Mouse (Mus musculus): Measurements from ENCODE around the gene Disc1. TPM values are rescaled to one million over a fixed set of nuclear protein-coding genes. Genes with fewer than 3 reads are reported as not detected.
A peak's percentile ranks its signal among the peaks of the same experiment; 100 is the strongest.

Disc1 gene
- polyA plus RNA-seq, 1 experiment: 1.2 TPM

- no peak overlapping the region for H3K27ac ChIP-seq (ENCODE audit: insufficient read depth, low read length)
- no peak overlapping the region for H3K4me3 ChIP-seq (replicated peaks; ENCODE audit: insufficient read depth, low read depth, low read length)
- TF ChIP-seq CTCF (IDR thresholded peaks at IDR 0.05; ENCODE audit: borderline replicate concordance, insufficient read depth, low read depth, low read length): no peak
- no peak for TF ChIP-seq POLR2A (IDR thresholded peaks at IDR 0.05; ENCODE audit: borderline replicate concordance, insufficient read depth, low read length)
- 61% methylated on average over 7 of the region's 7 CpGs for WGBS
- no peaks in the 10 kb centered on the region for H3K27me3 ChIP-seq (ENCODE audit: control insufficient read depth, insufficient read depth, low read length)
- H3K4me1 ChIP-seq (ENCODE audit: control insufficient read depth, insufficient read depth, low read length): peaks cover 8% of the 10 kb centered on the region
- DNase-seq: no peak
These were observed 77.3 kb downstream of the Disc1 start for GRCm38 (mm10) chr8:125131265-125131664.

DNA sequence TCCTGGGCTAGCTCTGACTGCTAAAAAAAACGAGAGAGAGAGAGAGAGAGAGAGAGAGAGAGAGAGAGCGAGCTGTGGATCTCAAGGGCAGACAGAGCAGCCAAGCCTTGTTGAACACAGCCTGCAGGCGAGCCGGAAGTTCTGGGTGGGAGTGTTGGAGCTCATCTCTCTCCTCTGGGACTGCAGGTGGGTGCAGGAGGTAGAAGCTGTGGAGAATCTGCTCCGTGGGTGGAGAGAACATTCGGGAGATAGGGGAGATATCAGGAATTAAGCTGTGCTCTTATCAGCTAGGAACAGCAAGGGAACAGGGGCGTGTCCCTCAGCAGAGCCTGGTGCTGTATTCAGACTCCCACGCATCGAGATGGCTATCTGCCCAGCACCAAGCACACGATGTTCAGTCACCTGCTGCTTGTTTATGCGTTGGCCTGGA is 79.7 kb downstream of the Disc1 start:
- 38% methylated on average over 11 of the region's 11 CpGs for WGBS

DNA sequence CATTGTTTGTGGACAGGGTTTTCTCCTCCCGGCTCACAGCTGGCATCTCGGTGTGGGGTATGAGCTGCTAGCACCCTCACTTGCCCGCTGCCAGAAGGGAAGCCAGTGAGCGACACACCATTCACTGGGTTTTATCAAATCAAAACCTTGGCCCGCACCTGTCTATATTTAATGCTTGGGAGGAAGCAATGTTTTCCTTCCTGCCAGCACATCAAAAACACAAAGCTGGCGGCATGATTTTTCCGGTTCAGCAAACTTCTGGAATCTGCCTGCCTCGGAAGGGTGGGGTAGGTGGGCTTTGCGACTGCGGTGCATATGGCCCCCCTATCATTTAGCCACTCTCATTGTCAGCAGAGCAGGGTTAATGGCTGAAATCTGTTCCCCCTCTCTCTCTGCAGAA is 80.9 kb downstream of the Disc1 start:
- DNase-seq: no peak
- WGBS: 44% methylated on average over 10 of the region's 10 CpGs
- TF ChIP-seq POLR2A (IDR thresholded peaks at IDR 0.05; ENCODE audit: borderline replicate concordance, insufficient read depth, low read length): no peak
- no peak for TF ChIP-seq CTCF (IDR thresholded peaks at IDR 0.05; ENCODE audit: borderline replicate concordance, insufficient read depth, low read depth, low read length)
- no peak overlapping the region for H3K4me3 ChIP-seq (replicated peaks; ENCODE audit: insufficient read depth, low read depth, low read length)
- H3K27me3 ChIP-seq (ENCODE audit: control insufficient read depth, insufficient read depth, low read length): no peaks in the 10 kb centered on the region
- H3K4me1 ChIP-seq (ENCODE audit: control insufficient read depth, insufficient read depth, low read length): peaks cover 8% of the 10 kb centered on the region
- H3K27ac ChIP-seq (ENCODE audit: insufficient read depth, low read length): no peak overlapping the region

More for the DNA sequence above, 79.7 kb downstream of the Disc1 start:
- TF ChIP-seq CTCF (IDR thresholded peaks at IDR 0.05; ENCODE audit: borderline replicate concordance, insufficient read depth, low read depth, low read length): no peak
- no peak for TF ChIP-seq POLR2A (IDR thresholded peaks at IDR 0.05; ENCODE audit: borderline replicate concordance, insufficient read depth, low read length)
- Histone ChIP-seq H3K4me3 (replicated peaks; ENCODE audit: insufficient read depth, low read depth, low read length) (no peak overlapping the region), H3K27me3 (ENCODE audit: control insufficient read depth, insufficient read depth, low read length) (no peaks in the 10 kb centered on the region), H3K27ac (ENCODE audit: insufficient read depth, low read length) (no peak overlapping the region), H3K4me1 (ENCODE audit: control insufficient read depth, insufficient read depth, low read length) (peaks cover 8% of the 10 kb centered on the region)
- peak in 1 of 2 experiments; percentile 10 for DNase-seq

- WGBS: 38% methylated on average over 13 of the region's 13 CpGs
- Histone ChIP-seq H3K27ac (ENCODE audit: insufficient read depth, low read length) (no peak overlapping the region), H3K4me1 (ENCODE audit: control insufficient read depth, insufficient read depth, low read length) (peaks cover 3% of the 10 kb centered on the region; the same call in 1 of the 2 replicates), H3K4me3 (replicated peaks; ENCODE audit: insufficient read depth, low read depth, low read length) (no peak overlapping the region), H3K27me3 (ENCODE audit: control insufficient read depth, insufficient read depth, low read length) (no peaks in the 10 kb centered on the region)
- TF ChIP-seq POLR2A (IDR thresholded peaks at IDR 0.05; ENCODE audit: borderline replicate concordance, insufficient read depth, low read length): no peak
- TF ChIP-seq CTCF (IDR thresholded peaks at IDR 0.05; ENCODE audit: borderline replicate concordance, insufficient read depth, low read depth, low read length): no peak
- no peak for DNase-seq
These were observed 85.7 kb downstream of the Disc1 start for GRCm38 (mm10) chr8:125139689-125140150.

DNA sequence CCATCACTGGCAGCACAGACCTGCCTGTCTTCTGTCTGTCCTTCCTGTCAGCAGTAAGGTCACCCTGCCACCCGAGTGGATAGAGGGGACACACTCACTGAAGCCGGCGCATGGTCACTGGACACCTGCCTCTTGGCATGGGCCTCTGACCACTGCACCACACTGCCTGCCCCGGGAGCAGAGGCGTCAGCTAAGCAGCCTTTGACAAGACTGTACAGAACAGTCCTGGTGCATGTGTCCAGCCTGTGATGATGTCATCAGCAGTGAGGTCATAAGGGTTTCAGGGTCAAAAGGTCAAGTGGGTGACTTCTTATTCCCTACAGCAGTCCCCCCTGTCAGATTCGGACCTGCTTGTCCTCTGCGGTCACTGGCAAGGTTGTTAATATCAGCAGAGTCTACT is 87.0 kb downstream of the Disc1 start:
- Histone ChIP-seq H3K27ac (ENCODE audit: insufficient read depth, low read length) (no peak overlapping the region), H3K4me3 (replicated peaks; ENCODE audit: insufficient read depth, low read depth, low read length) (no peak overlapping the region), H3K27me3 (ENCODE audit: control insufficient read depth, insufficient read depth, low read length) (no peaks in the 10 kb centered on the region), H3K4me1 (ENCODE audit: control insufficient read depth, insufficient read depth, low read length) (no peaks in the 10 kb centered on the region; the same call in 1 of the 2 replicates)
- TF ChIP-seq POLR2A (IDR thresholded peaks at IDR 0.05; ENCODE audit: borderline replicate concordance, insufficient read depth, low read length): no peak
- no peak for TF ChIP-seq CTCF (IDR thresholded peaks at IDR 0.05; ENCODE audit: borderline replicate concordance, insufficient read depth, low read depth, low read length)
- 71% methylated on average over 7 of the region's 7 CpGs for WGBS
- DNase-seq: no peak

GRCm38 (mm10) chr8:125156863-125157640 is 103.1 kb downstream of the Disc1 start:
- H3K4me1 ChIP-seq (ENCODE audit: control insufficient read depth, insufficient read depth, low read length): no peaks in the 10 kb centered on the region
- no peak overlapping the region for H3K4me3 ChIP-seq (replicated peaks; ENCODE audit: insufficient read depth, low read depth, low read length)
- no peak for TF ChIP-seq CTCF (IDR thresholded peaks at IDR 0.05; ENCODE audit: borderline replicate concordance, insufficient read depth, low read depth, low read length)
- no peak for TF ChIP-seq POLR2A (IDR thresholded peaks at IDR 0.05; ENCODE audit: borderline replicate concordance, insufficient read depth, low read length)
- WGBS: 70% methylated on average over 20 of the region's 20 CpGs
- DNase-seq: no peak
- no peak overlapping the region for H3K27ac ChIP-seq (ENCODE audit: insufficient read depth, low read length)
- H3K27me3 ChIP-seq (ENCODE audit: control insufficient read depth, insufficient read depth, low read length): no peaks in the 10 kb centered on the region

DNA sequence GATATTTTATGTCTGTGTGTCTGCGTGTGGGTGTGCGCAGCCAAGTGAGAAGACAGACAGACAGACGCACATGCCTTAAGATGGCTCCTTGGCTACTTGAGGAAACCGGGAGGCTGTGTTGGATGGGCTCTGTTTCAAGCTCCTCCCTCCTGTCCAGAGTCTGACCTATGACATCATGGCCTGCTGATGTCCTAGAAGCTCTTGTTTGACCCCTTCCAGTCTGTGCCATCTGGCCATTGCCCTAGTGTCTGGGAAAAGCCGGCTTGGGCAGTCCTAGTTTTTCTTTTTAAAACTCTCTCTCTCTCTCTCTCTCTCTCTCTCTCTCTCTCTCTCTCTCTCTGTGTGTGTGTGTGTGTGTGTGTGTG is 103.6 kb downstream of the Disc1 start:
- DNase-seq: no peak
- Histone ChIP-seq H3K4me3 (replicated peaks; ENCODE audit: insufficient read depth, low read depth, low read length) (no peak overlapping the region), H3K4me1 (ENCODE audit: control insufficient read depth, insufficient read depth, low read length) (no peaks in the 10 kb centered on the region), H3K27ac (ENCODE audit: insufficient read depth, low read length) (no peak overlapping the region), H3K27me3 (ENCODE audit: control insufficient read depth, insufficient read depth, low read length) (no peaks in the 10 kb centered on the region)
- 74% methylated on average over 5 of the region's 5 CpGs for WGBS
- TF ChIP-seq POLR2A (IDR thresholded peaks at IDR 0.05; ENCODE audit: borderline replicate concordance, insufficient read depth, low read length): no peak
- no peak for TF ChIP-seq CTCF (IDR thresholded peaks at IDR 0.05; ENCODE audit: borderline replicate concordance, insufficient read depth, low read depth, low read length)

DNA sequence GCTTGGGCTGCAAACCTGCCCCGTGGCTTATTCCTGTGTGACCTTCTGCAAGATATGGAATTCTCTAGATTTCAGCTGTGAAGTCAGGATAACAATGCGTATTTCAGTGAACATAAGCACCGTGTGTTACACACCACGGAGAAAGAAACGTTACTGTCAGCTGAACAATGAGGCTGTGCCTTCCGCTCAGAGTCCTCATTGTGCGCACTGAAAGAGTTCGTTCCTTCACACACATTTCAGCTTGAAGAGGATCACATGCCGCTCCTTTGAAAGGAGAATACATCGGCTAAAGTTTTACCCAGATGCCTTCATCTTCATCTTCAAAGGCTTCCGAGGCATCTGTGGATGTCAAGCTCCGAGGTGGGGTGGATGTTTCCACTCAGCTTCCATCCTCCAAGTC is 105.4 kb downstream of the Disc1 start:
- TF ChIP-seq CTCF (IDR thresholded peaks at IDR 0.05; ENCODE audit: borderline replicate concordance, insufficient read depth, low read depth, low read length) (no peak), POLR2A (IDR thresholded peaks at IDR 0.05; ENCODE audit: borderline replicate concordance, insufficient read depth, low read length) (no peak)
- Histone ChIP-seq H3K27ac (ENCODE audit: insufficient read depth, low read length) (no peak overlapping the region), H3K4me1 (ENCODE audit: control insufficient read depth, insufficient read depth, low read length) (no peaks in the 10 kb centered on the region), H3K27me3 (ENCODE audit: control insufficient read depth, insufficient read depth, low read length) (no peaks in the 10 kb centered on the region), H3K4me3 (replicated peaks; ENCODE audit: insufficient read depth, low read depth, low read length) (no peak overlapping the region)
- 66% methylated on average over 12 of the region's 12 CpGs for WGBS
- DNase-seq: no peak
